Mouse (Mus musculus): ENCODE data around the gene St6gal1.
"Not testable (repeated sequence)": the region's sequence is repeated elsewhere in the genome, so short reads cannot be mapped to it uniquely, and the experiment has no call there.

The St6gal1 gene

DNA sequence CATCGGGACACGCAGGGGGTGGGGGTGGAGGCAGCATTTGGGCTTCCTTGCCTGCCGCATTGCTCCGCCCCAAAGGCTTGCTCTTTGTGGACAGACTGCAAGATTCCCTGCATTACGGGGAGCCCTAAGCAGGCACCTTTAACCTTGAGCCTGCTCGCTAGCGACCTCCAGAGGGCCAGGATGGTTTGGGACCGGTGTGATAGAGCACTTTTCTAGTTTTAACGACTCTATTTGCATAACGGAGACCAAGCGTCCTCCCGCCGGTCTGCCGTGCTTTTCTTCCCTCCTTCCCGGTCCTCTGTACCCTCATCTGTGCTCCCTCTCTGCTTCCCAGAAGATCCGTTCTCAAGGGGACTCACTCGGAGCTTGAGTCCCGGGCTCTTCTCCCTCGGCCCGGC, at the start of gene St6gal1:
St6gal1 (plus strand) TSS at position 70 of the 398 bp plus-strand sequence.
- DNase-seq (ENCODE audit: low spot score) = peak; percentile 90

DNA sequence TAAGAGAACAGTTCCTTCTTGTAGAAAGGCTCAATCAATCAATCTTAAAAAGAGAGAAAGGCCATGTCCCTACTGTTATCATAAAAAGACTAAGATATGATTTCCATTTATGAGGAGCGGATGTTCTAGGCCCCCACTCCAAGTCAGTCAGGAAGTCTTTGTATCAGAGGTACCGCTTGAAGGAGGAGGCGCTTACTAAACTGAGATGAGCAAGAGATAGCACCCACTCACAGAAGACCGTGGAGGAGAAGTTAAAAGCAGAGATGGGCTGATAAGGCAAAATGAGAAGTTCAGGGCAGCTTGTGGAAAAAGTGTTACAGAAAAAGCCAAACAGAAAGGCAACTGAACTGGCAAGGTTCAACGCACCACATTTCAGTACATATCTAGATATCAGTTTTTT, 49.7 kb upstream of the St6gal1 start:
- DNase-seq (ENCODE audit: low spot score) = no peak

DNA sequence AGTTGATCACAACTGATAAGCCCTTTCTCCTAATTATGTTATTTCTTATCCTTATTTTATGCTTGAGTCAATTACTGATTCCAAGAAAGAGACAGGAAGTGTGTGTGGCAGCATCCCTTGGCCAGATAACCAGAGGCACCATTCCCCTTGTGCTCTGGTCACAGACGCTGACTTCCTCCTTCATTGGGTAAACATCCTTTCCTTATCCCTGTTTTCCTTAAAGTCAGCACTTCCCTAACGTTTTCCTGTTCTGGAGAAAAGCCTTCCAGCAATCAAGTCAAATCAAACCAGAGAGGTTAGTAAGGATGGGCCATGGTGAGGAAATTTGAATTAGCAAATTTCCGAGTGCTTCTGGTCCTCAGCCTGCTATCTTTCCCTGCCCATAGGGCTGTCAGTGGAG, 48.6 kb upstream of the St6gal1 start:
- DNase-seq (ENCODE audit: low spot score) = no peak

DNA sequence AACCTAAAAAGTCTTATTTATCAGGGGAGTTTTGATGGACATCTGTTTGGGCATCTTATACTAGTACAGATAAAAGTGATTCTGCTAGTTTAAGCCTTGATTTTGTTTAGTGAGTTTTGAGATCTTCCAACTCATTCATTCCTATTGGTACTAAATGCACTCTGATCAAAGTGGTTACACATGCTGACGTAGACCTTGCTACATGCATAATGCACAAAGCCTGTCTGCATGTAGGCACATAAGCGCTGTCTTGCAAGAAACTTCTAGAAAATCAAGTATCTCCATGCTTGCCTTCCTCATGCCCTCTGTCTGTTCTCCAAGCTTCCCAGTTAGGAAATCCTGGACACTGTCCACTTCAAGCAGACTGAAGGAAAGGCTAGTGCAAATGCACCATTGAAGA, 46.7 kb upstream of the St6gal1 start:
- DNase-seq (ENCODE audit: low spot score) = no peak

DNA sequence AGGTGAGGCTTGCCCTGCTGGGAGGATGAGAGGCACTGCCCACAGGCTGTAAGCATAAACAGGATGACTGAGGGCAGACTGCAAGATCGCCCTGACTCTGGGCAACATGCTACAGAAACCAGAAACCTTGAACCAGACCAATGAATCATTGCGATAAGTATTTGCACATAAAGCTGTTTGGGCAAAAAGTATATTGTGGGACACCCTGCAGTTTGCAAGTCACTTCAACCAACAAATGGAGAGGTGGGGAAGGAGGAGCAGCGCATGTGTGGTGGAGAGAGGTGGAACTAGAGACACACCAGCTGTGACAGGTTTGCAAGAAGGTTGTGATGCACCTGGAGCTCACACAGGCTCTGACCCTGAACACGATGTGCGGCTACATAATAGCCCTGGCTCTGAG, 45.7 kb upstream of the St6gal1 start:
- no peak for DNase-seq (ENCODE audit: low spot score)

DNA sequence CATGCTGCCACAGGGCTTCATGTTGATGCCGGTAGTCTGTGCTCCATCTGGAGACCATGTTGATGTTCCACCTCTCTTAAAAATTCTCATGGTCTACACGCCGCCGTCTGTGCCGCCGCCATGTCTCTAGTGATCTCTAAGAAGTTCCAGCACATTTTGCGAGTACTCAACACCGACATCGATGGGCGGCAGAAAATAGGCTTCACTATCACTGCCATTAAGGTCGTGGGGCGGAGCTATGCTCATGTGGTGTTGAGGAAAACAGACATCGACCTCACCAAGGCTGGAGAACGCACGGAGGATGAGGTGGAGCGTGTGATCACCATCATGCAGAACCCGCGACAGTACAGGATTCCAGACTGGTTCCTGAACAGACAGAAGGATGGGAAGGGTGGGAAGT, 45.1 kb upstream of the St6gal1 start:
- not testable (repeated sequence) for DNase-seq (ENCODE audit: low spot score)

DNA sequence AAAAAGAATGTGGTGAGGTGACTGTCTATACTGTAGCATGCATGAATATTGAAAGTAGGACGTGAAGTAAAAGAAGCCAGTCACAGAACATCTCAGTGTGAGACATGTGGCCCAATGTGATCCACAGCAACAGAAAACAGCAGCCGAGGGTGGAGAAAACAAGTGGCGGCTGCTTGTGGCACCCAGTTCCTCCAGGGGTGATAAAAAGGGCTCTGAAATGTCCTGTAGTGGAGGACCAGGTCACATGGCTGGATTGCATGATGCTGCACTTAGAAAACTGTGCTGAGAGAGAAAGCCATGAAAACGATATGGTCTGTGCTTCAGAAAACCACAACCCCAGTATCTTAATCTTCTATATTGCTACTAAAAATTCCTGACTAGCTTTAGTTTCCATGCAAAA, 43.5 kb upstream of the St6gal1 start:
- no peak for DNase-seq (ENCODE audit: low spot score)

DNA sequence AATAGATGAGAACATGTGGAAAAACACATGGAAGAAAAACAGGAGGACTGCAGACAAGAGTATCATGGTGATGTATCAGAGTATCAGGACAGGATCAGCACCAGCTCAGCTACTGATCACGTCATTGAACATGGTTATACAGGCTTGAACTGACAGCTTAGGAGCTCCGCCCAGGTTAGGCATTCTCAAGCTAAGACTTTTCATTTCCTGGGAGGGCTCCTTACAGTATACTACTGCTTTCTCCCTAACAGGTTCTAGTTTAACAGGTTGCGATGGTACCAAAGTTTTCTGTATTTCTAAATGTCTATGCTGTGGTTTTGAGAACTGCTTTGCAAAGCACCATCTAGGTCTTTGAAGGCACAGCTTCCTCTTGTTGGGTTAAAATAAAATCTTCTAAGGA, 43.1 kb upstream of the St6gal1 start:
- no peak for DNase-seq (ENCODE audit: low spot score)

DNA sequence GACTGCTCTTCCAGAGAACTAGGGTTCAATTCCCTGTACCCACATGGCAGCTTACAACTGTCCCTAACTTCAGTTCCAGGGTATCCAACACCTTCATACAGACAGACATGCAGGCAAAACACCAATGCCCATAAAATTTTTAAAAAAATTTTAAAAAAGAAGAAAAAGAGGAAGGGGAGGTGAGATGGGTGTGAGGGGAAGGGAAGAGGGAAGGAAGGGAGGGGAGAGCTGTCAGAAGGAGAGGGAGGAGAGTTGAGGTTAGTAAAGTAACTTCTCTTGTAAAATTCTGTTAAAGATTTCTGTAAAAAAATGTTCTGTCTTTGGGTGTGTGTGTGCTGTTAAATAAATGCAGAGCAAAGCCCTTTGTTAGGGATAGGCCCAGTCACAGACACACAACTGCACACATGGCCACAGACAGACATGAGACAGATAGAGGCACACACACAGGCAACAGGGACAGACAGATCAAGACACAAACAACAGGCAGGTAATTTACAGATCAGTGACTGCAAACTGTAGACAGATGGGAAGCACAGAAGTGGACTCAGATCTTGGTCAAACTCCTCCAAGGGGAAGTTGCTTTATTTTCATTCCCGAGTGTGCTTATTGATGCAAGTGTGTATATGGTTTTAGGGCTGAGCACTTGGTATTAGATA, 42.5 kb upstream of the St6gal1 start:
- no peak for DNase-seq (ENCODE audit: low spot score)

DNA sequence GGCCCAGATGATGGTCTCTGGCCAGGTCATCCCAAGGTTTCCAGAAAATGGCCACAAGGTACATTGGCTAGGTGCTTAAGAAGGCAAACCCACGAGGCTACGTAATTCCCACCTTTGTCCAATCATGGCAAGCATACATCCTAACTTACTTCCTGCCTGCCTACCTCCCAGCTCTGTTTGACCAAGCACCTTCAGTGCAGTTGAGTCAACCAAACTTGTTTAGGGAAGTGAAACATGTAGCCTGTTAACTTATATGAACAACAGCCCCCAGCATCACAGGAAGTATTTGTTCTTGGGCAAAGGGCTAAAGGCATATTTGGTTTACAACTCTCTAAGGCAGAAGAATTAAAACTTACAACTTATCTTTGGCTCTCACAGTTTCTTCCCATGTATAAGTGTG, 38.7 kb upstream of the St6gal1 start:
- DNase-seq (ENCODE audit: low spot score) = no peak

DNA sequence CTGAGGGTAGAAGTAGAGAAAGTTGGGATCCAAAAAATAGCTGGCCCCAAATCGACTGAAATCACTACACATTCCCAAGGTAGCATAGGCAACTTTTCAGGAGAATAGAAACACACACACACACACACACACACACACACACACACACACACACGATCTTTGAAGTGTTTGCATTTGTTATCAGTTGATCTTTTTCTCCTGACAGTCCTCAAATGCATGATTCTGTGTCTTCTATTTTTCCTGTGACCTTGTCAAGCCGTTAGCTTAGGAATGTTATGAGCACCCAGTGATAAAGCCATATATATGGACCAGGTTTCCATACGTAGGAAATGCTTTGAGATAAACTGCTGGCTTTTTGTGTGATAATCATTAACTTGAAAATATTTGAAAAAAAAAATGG, 38.1 kb upstream of the St6gal1 start:
- no peak for DNase-seq (ENCODE audit: low spot score)

DNA sequence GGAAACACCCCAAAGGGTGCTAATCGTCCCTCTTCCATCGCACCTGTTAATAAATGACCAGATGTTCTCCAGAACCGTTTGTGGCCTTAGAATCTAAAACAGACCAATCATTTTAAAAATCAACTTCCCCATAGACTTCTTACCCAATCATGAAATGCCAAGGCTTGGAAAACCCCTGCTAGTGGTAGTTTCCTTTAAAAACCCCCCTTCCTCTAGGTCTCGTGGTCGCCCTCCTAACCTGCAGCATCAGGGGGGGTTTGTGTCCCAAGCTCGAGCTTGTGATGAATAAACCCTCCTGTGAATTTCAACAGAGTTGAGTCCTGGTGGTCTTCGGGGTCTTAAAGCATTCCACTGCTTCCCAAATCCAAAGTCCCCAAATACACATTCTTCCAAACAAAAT, 36.6 kb upstream of the St6gal1 start:
- DNase-seq (ENCODE audit: low spot score) = no peak

DNA sequence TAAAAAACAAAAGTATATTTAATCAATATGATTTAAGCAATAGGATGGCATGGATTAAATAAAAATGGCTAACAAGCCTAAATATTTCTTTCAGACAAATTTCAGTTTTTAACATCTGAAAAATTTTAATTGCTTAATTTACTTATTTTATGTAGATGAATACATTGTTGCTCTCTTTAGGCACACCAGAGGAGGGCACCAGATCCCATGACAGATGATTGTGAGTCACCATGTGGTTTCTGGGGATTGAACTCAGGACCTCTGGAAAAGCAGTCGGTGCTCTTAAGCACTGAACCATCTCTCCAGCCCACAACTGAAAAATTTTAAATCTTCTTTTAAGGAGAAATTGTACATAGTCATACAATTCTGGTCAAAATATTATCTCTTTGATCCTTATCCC, 34.9 kb upstream of the St6gal1 start:
- no peak for DNase-seq (ENCODE audit: low spot score)

DNA sequence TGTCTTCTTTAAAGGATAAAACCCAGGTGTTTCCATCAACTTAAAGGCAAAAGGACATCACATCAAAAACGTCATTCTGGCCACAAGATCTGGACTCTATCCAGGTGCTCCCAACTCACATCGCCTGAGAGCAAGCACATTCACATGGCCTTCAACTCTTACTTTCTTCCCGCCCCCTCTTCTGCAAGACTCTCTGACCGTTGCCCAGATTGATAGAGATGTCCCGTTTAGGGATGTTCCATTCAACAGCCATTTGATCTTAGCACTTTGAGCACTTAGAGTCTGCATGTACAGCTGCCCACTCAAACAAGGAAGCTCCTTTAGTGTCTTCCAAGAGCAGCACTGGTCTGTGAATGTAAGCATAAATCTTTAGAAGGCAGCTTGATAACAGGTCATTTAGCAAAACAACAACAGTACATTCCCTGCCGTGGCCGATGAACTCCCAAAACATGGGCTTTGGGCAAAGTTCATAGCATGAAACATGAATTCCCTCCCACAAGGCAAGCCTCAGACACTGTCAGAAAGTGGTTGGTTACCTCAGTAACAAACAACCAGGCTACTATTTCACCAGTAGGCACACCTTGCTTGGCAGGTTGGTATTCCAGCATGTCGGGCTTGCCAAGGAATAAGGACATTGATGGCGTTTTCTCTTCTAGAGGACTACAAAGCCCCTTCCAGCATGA, 32.8 kb upstream of the St6gal1 start:
- DNase-seq (ENCODE audit: low spot score) = no peak

DNA sequence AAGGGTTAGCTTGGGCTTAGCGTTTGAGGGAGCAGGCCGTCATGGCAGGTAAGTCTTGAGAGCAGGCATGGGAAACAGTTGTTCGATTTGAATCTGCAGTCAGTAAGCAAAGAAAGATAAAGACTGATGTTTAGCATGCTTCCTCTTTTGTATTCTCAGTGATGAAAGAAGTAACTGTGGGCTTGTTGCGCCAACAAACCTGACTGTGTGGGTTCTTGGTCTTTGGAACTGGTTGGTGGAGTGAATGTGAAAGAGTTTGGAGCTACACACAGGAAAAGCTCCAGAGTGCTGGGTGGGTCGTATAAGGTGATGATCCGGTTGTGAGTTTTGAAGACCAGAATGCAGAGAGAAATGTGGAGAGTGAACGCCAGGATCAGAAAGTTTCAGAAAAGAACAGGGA, 28.9 kb upstream of the St6gal1 start:
- DNase-seq (ENCODE audit: low spot score) = no peak

DNA sequence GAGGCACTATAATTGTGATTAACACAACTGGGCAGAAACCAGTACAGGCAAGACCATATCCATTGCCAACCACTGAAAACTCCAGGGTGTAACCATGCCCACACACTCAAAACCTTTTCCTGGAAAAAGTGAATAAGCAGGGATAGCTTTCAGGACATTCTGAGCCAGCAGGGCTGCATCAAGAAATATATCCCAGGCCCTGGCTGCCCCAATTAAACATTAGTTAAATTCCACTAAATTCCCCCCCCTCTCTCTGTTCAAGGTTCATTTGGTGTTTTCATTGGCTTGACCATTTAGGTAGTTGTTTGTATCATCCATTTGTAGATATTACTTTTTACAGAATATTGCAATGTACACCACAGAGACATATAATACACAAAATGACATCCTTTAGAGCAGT, 28.2 kb upstream of the St6gal1 start:
- DNase-seq (ENCODE audit: low spot score) = no peak

DNA sequence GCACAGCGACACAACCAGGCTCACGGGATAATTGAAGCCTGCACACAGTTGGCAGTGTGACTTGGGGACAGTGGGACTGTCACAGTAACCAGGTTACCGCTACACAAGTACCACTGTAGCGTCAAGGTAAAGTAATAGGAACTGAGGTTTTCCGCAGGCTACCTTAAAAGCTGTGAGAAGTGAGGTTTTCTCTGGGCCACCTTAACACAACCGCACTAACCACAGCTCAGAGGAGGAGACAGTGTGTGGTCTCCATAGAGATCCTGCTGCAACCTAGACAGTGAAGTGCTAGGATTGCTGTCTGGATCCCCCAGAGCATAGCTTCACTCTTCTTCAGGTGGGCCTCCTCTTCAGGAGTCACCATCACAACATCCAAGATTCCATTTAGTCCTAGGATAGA, 27.7 kb upstream of the St6gal1 start:
- no peak for DNase-seq (ENCODE audit: low spot score)

DNA sequence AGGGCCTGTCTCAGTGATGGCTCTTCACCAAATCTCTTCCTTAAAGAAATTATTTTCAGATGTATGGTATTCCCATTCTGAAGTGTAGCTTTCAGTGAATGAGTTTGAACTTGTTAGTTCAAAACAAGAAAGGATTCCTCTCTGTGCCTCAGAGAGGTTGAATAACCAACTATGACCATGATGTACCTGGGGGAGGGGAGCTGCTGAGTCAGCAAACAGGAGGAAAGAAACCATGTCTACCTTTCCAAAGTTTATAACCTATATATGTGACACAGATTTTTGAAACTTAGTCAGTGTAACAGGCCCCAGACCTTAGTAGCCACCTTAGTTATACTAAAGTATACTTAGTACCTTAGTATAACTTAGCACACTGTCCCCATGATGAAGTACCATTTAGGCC, 23.0 kb upstream of the St6gal1 start:
- no peak for DNase-seq (ENCODE audit: low spot score)

DNA sequence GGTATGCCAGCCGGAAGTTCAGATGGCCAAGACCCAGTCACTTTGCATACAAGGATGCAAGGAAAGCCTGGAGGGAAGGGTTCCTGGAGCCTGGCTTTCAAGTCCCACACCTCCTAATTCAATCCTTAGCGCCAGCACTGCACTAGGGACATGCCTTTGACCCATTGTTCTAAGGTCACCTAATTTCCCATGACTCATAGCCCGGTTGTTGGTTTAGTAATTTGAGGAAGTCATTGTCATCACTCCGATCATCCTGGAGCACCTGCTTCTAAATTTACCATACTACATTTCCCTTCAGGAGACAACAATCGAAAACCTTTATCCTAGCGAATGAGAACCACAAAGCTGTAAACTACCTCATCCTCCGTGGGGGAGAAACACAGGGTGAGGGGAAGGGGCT, 10.2 kb upstream of the St6gal1 start:
- DNase-seq (ENCODE audit: low spot score) = peak; percentile 11

DNA sequence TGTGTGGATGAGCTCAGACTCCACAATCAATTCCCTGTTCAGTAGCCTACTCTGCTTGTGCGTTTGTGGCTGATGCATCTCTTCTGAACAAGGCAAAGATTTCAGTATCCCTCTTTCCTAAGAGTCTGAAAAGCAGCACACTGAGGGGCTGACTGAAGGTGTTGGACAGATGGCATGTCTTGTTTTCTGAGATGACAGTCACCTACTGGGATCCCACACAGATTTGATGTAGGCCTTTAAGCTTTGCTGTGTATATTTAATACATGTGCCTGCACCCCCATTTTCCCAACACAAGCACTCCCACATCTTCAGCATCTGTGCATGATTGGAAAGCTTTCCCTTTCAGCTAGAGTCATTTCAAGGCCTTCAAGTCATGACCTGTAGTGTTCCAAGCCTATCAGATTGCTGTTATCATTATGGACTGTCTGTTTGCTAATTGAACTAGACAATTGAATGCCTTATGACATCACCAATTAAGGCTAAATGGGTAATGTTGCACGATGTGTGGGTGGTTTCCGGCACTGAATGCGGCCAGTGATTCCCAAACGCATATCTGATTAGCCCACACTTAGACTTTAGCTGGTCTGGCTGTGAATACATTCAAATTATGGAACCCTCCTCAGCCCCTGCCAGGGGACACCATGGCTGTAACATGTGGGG, 9.2 kb upstream of the St6gal1 start:
- DNase-seq (ENCODE audit: low spot score) = peak; percentile 12

DNA sequence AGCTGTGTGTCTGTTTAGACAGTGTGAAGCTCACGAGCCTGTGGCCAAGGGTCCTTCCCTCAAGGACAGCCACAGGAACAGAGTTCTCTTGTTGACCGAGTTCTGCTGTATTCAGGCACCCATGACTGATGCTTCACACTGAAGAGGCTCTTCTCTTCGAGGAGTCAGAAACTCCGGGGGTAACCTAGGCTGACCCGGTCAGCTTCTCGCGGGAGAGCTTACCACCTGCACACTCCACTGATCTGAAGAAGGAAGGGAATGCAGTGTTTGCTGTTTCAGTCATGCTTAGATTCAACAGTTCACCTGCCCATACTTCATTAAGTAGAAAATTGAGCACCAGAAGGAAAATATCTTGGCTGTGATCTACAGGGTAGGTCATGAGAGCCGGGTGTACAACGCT, 8.2 kb upstream of the St6gal1 start:
- peak; percentile 16 for DNase-seq (ENCODE audit: low spot score)

DNA sequence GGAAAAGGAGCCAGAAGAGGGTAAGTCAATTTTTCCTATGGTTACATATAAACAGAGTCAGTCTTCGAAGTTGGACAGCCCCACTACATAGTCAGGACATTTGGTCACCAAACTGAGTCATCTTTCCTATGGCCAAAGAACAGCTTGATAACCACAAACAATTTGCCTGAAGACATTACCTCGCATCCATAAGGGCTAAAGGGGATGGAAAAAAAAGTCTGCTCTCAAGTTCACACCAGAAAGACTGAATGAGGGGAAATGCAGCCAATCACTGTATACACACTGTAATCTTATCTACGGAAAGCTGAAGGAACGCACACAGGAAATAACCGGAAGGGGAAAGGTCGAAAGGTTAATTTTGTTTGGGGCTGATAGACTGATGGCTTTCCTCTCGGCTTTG, 6.2 kb upstream of the St6gal1 start:
- peak; percentile 3 for DNase-seq (ENCODE audit: low spot score)

DNA sequence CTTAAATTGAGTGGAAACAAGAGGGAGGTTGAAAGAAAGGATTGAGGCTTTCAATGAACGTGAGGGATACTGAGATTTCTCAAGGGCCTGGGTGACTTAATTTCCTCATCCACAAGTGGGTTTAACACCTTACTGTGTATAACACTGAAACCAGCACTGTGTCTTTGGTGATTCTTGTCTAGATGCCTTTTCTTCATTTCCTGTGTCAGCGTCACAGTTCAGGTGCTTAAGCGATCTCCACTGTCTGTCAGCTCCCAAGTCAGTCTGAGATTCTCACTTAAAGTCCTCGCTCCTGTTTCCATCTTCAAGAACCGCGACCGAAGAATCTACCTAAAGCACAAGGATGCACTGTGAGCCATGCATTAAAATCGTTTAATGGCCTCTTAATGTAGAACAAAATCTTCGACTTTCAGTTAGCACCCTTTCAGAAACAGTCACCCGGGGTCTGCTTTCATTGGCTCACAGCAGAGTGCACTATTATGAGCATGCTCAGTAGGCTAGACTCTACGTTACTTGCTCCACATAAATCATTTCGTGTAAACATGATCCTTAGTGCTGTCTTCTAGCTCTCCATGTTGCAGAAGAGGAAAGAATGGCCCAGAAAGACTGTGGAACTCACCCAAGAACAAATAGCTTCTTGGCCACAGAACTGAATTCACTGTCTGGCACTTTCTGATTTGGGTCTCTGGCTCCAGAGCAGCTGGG, 1.2 kb upstream of the St6gal1 start:
- no peak for DNase-seq (ENCODE audit: low spot score)
